Mouse (Mus musculus): ENCODE measurements around the gene Lhfp.
"Not testable (repeated sequence)": the region's sequence is repeated elsewhere in the genome, so short reads cannot be mapped to it uniquely, and the experiment has no call there.

DNA sequence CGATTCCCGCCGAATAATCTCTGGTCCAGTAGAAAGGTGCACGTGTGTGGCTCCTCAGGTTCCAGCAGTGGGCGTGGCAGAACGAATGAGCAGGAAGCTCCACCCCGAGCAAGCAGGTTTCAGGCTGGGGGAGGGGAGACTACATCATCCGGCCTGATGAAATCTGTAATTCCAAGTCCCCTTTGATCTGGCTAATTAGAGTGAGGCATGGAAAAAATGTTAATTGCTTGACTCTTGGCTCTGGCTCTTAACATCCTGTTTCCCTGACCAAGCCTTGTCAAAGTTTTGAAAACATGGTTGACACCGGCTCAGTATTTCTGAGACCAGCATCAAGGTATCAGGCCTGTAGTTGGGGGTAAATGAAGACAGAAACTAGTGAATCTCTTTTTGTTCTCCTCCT lies 77.4 kb downstream of the Lhfp start:
- TF ChIP-seq CTCF (conservative IDR thresholded peaks at IDR 0.05; ENCODE audit: low read length); POU5F1 (IDR thresholded peaks at IDR 0.05; ENCODE audit: borderline replicate concordance, low read length); NANOG (IDR thresholded peaks at IDR 0.05; ENCODE audit: borderline replicate concordance, low read length): not testable (repeated sequence)

All from E14TG2a.4 (cell line).